Mouse (Mus musculus): Measurements from ENCODE around the gene Nelfcd.

GRCm38 (mm10) chr2:174421107-174421506 is 5.5 kb downstream of the Nelfcd start:
- TF ChIP-seq CTCF (IDR thresholded peaks at IDR 0.05; ENCODE audit: insufficient read depth, low read length) (no peak), POLR2A (IDR thresholded peaks at IDR 0.05; ENCODE audit: borderline replicate concordance, extremely low read depth, low read depth, low read length) (no peak)
